Comparison of ENCODE assay signal across 27 mouse cellular contexts in genomic region chr5:113070017-113070416, GRCm38 (mm10). TPM values are rescaled to one million over a fixed set of nuclear protein-coding genes. Genes with fewer than 3 reads are reported as not detected.
"Had no signal": no experiment of that assay in that cellular context is flagged by ENCODE, and none has a peak within 500 bp of the region (broad histone marks: within the 10 kb centered on the region; RNA-seq: fewer than 3 reads in every experiment).

Gene Crybb2, minus strand, starts transcription at chr5:113070117.

- DNase-seq: heart, postnatal 10 days; heart, postnatal 14 days; heart, postnatal 4 days; kidney, adult 11 months; kidney, adult 18-20 months; kidney, adult 2 months; kidney, adult 8-10 months; kidney, adult 9 months; kidney, postnatal 10 days; kidney, postnatal 14 days; kidney, postnatal 25 days; kidney, postnatal 36 days; kidney, postnatal 4 days; layer of hippocampus, adult 9-11 months; layer of hippocampus, postnatal 36 days had no signal

RNA-seq across cellular contexts. Expression of gene Crybb2, which starts in this region (rescaled TPM):
- total RNA-seq: heart, postnatal 10 days; heart, postnatal 14 days; heart, postnatal 25 days; heart, postnatal 4 days; hematopoietic stem cell, adult 5-6 weeks; hindbrain, postnatal 0 days; layer of hippocampus, adult 18-20 months; layer of hippocampus, adult 2 months; layer of hippocampus, adult 8-10 months; layer of hippocampus, postnatal 10 days; layer of hippocampus, postnatal 14 days; layer of hippocampus, postnatal 25 days; layer of hippocampus, postnatal 36 days; left cerebral cortex, adult 18-20 months; left cerebral cortex, adult 2 months; left cerebral cortex, adult 8-10 months had no signal
